Mouse (Mus musculus): ENCODE data around the gene Trip10.

DNA sequence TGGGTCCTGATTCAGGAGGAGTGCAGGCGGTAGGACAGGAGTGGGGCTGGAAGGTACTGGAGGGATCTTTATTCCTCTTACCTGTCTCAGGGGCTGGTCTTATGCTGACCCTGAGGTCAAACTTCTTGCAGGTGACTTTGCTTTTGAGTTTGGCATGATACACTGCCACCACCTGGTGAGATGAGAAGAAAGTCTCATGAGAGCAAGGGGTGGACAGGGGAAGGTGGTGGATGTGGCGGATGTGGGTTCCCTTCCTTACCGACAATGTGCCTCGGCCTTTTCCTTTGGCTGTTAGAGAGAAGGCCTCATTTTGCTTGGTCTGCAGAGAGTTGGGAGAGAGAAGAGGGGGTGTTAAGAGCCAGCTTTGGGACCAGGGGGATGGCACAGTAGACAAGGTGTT, 39.9 kb upstream of the Trip10 start:
- no peak for TF ChIP-seq CTCF (IDR thresholded peaks at IDR 0.05; ENCODE audit: low read depth)
- no peak for TF ChIP-seq EP300 (IDR thresholded peaks at IDR 0.05; ENCODE audit: low read depth)

Measured in heart, postnatal 0 days (tissue).